Mouse (Mus musculus): ENCODE data around the gene Aoc1. TPM values are rescaled to one million over a fixed set of nuclear protein-coding genes. Genes with fewer than 3 reads are reported as not detected.
A peak's percentile ranks its signal among the peaks of the same experiment; 100 is the strongest.

Aoc1 gene
- polyA plus RNA-seq, 1 experiment, result 894 TPM

GRCm38 (mm10) chr6:48833515-48833914 lies 39.2 kb upstream of the Aoc1 start:
- Histone ChIP-seq H3K36me3 (ENCODE audit: control insufficient read depth, insufficient read depth, low read length) (peaks cover 40% of the 10 kb centered on the region), H3K4me3 (ENCODE audit: low read depth, low read length) (no peak overlapping the region), H3K27me3 (ENCODE audit: control insufficient read depth, insufficient read depth, low read length) (no peaks in the 10 kb centered on the region), H3K4me1 (ENCODE audit: control insufficient read depth, insufficient read depth, insufficient read length, low read length) (no peaks in the 10 kb centered on the region), H3K27ac (ENCODE audit: insufficient read depth, low read depth, low read length) (no peak overlapping the region)
- TF ChIP-seq POLR2A (IDR thresholded peaks at IDR 0.05; ENCODE audit: low read depth, low read length) (no peak), CTCF (IDR thresholded peaks at IDR 0.05; ENCODE audit: extremely low read depth, insufficient read length, insufficient replicate concordance, low read depth, low read length) (no peak)
- 96% methylated on average over 4 of the region's 4 CpGs for WGBS

- WGBS, result 84% methylated on average over 5 of the region's 5 CpGs
- no peak overlapping the region for H3K4me3 ChIP-seq (ENCODE audit: low read depth, low read length)
- H3K27ac ChIP-seq (ENCODE audit: insufficient read depth, low read depth, low read length), result no peak overlapping the region
- TF ChIP-seq POLR2A (IDR thresholded peaks at IDR 0.05; ENCODE audit: low read depth, low read length) (no peak), CTCF (IDR thresholded peaks at IDR 0.05; ENCODE audit: extremely low read depth, insufficient read length, insufficient replicate concordance, low read depth, low read length) (no peak)
- H3K27me3 ChIP-seq (ENCODE audit: control insufficient read depth, insufficient read depth, low read length), result no peaks in the 10 kb centered on the region
- H3K36me3 ChIP-seq (ENCODE audit: control insufficient read depth, insufficient read depth, low read length), result peaks cover 40% of the 10 kb centered on the region
- no peaks in the 10 kb centered on the region for H3K4me1 ChIP-seq (ENCODE audit: control insufficient read depth, insufficient read depth, insufficient read length, low read length)
Observed at GRCm38 (mm10) chr6:48835241-48835640, 37.5 kb upstream of the Aoc1 start.

- no peak for TF ChIP-seq POLR2A (IDR thresholded peaks at IDR 0.05; ENCODE audit: low read depth, low read length)
- no peak for TF ChIP-seq CTCF (IDR thresholded peaks at IDR 0.05; ENCODE audit: extremely low read depth, insufficient read length, insufficient replicate concordance, low read depth, low read length)
- Histone ChIP-seq H3K27me3 (ENCODE audit: control insufficient read depth, insufficient read depth, low read length) (no peaks in the 10 kb centered on the region), H3K4me1 (ENCODE audit: control insufficient read depth, insufficient read depth, insufficient read length, low read length) (no peaks in the 10 kb centered on the region), H3K4me3 (ENCODE audit: low read depth, low read length) (no peak overlapping the region), H3K36me3 (ENCODE audit: control insufficient read depth, insufficient read depth, low read length) (peaks cover 40% of the 10 kb centered on the region), H3K27ac (ENCODE audit: insufficient read depth, low read depth, low read length) (peak overlapping the region; percentile 0; the same call in 1 of the 2 replicates)
- 87% methylated on average over 5 of the region's 5 CpGs for WGBS
Observed at GRCm38 (mm10) chr6:48836146-48836545, 36.5 kb upstream of the Aoc1 start.

DNA sequence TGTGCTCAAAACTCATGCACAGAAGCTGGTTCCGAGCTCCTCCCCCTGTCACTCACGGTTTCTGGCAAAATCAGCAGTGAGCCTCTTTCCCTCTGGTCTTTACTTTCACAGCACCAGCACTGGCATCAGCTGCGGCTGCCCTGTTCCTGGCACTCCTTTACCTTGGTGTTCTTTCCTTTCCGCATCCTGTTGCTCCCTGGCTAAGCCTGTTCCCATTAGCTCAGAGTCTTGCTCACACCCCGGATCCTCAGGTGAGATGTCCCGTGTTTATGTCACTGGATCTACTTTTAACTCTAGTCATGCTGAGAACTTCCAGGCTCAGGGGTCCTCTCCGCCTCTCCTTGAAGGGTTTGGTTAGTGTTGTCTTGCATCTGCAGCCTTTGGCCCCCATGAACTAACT lies 35.2 kb upstream of the Aoc1 start:
- H3K4me3 ChIP-seq (ENCODE audit: low read depth, low read length), result peak overlapping the region; percentile 1; the same call in 1 of the 2 replicates
- no peaks in the 10 kb centered on the region for H3K27me3 ChIP-seq (ENCODE audit: control insufficient read depth, insufficient read depth, low read length)
- no peaks in the 10 kb centered on the region; the same call in 1 of the 2 replicates for H3K4me1 ChIP-seq (ENCODE audit: control insufficient read depth, insufficient read depth, insufficient read length, low read length)
- WGBS, result 88% methylated on average over 7 of the region's 7 CpGs
- H3K36me3 ChIP-seq (ENCODE audit: control insufficient read depth, insufficient read depth, low read length), result peaks cover 40% of the 10 kb centered on the region
- TF ChIP-seq CTCF (IDR thresholded peaks at IDR 0.05; ENCODE audit: extremely low read depth, insufficient read length, insufficient replicate concordance, low read depth, low read length) (no peak), POLR2A (IDR thresholded peaks at IDR 0.05; ENCODE audit: low read depth, low read length) (no peak)
- peak overlapping the region; percentile 70 for H3K27ac ChIP-seq (ENCODE audit: insufficient read depth, low read depth, low read length)

GRCm38 (mm10) chr6:48838321-48839080 lies 34.2 kb upstream of the Aoc1 start:
- 57% methylated on average over 6 of the region's 6 CpGs for WGBS
- peak overlapping the region; percentile 42 for H3K4me3 ChIP-seq (ENCODE audit: low read depth, low read length)

GRCm38 (mm10) chr6:48840371-48840969 lies 32.2 kb upstream of the Aoc1 start, which contains the start of gene Tmem176a:
Gene Tmem176a (plus strand): TSS chr6:48840919.
- Histone ChIP-seq H3K4me1 (ENCODE audit: control insufficient read depth, insufficient read depth, insufficient read length, low read length) (no peaks in the 10 kb centered on the region; the same call in 1 of the 2 replicates), H3K4me3 (ENCODE audit: low read depth, low read length) (peak within 1 kb of the TSS; percentile 63), H3K27ac (ENCODE audit: insufficient read depth, low read depth, low read length) (peak within 1 kb of the TSS; percentile 96), H3K27me3 (ENCODE audit: control insufficient read depth, insufficient read depth, low read length) (no peaks in the 10 kb centered on the region), H3K36me3 (ENCODE audit: control insufficient read depth, insufficient read depth, low read length) (peaks cover 34% of the 10 kb centered on the region)
- no peak for TF ChIP-seq CTCF (IDR thresholded peaks at IDR 0.05; ENCODE audit: extremely low read depth, insufficient read length, insufficient replicate concordance, low read depth, low read length)
- TF ChIP-seq POLR2A (IDR thresholded peaks at IDR 0.05; ENCODE audit: low read depth, low read length), result no peak; the same call in 1 of the 2 replicates
- 2% methylated on average over 7 of the region's 7 CpGs for WGBS

More at GRCm38 (mm10) chr6:48838321-48839080, 34.2 kb upstream of the Aoc1 start:
- Histone ChIP-seq H3K4me1 (ENCODE audit: control insufficient read depth, insufficient read depth, insufficient read length, low read length) (no peaks in the 10 kb centered on the region; the same call in 1 of the 2 replicates), H3K27ac (ENCODE audit: insufficient read depth, low read depth, low read length) (peak overlapping the region; percentile 70), H3K36me3 (ENCODE audit: control insufficient read depth, insufficient read depth, low read length) (peaks cover 40% of the 10 kb centered on the region), H3K27me3 (ENCODE audit: control insufficient read depth, insufficient read depth, low read length) (no peaks in the 10 kb centered on the region)
- TF ChIP-seq CTCF (IDR thresholded peaks at IDR 0.05; ENCODE audit: extremely low read depth, insufficient read length, insufficient replicate concordance, low read depth, low read length), result no peak
- TF ChIP-seq POLR2A (IDR thresholded peaks at IDR 0.05; ENCODE audit: low read depth, low read length), result no peak
